In the genomic region with DNA sequence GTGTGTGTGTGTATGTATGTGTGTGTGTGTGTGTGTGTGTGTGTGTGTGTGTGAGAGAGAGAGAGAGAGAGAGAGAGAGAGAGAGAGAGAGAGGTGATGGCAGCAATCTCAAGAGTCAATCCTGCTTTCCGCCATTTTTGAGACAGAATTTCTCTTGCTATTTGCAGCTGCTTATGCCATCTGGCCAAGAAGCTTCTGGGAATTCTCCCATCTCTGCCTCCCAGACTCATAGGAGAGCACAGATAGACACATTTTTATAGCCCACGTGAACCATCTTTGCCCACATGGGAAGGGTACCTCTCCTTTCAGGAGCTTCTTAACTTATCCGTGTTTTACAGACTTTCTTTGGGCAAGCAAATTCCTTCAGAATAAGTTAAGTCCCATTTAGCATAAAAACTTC, we compare ENCODE assay signal across 19 mouse cellular contexts. TPM values are rescaled to one million over a fixed set of nuclear protein-coding genes. Genes with fewer than 3 reads are reported as not detected.
"Had no signal": no experiment of that assay in that cellular context is flagged by ENCODE, and none has a peak within 500 bp of the region (broad histone marks: within the 10 kb centered on the region; RNA-seq: fewer than 3 reads in every experiment).

No protein-coding gene starts in this region.

- H3K4me2 ChIP-seq: limb, embryonic 13.5 days; midbrain, embryonic 12.5 days; neural tube, embryonic 13.5 days had no signal

- H3K4me1 ChIP-seq: midbrain, embryonic 12.5 days; neural tube, embryonic 13.5 days had no signal

- DNase-seq: kidney, adult 11 months; kidney, adult 9 months; kidney, postnatal 36 days; lung, adult 18-20 months; retina, postnatal 1 day; right cerebral cortex, postnatal 4 days; spleen, adult 18-20 months; thymus, adult 18-20 months; thymus, postnatal 14 days had no signal

- H3K27ac ChIP-seq: kidney, postnatal 0 days; limb, embryonic 13.5 days; liver, embryonic 14.5 days; midbrain, embryonic 12.5 days; neural tube, embryonic 13.5 days had no signal

- H3K36me3 ChIP-seq: limb, embryonic 13.5 days; midbrain, embryonic 12.5 days; neural tube, embryonic 13.5 days had no signal

- H3K9ac ChIP-seq: limb, embryonic 13.5 days; liver, embryonic 14.5 days; midbrain, embryonic 12.5 days; neural tube, embryonic 13.5 days had no signal

- H3K9me3 ChIP-seq: limb, embryonic 13.5 days; midbrain, embryonic 12.5 days; neural tube, embryonic 13.5 days had no signal

- H3K4me3 ChIP-seq: limb, embryonic 13.5 days; midbrain, embryonic 12.5 days; neural tube, embryonic 13.5 days had no signal

- ATAC-seq: midbrain, embryonic 16.5 days had no signal

- H3K27me3 ChIP-seq: midbrain, embryonic 12.5 days; neural tube, embryonic 13.5 days had no signal

RNA-seq across cellular contexts. Expression of gene Gm9817, which starts 24.6 kb away (rescaled TPM):
- total RNA-seq: layer of hippocampus, adult 8-10 months; liver, adult 2 months; megakaryocyte-erythroid progenitor cell, adult 5-6 weeks had no signal
- polyA plus RNA-seq: limb, embryonic 13.5 days; liver, adult 2 months; liver, embryonic 14.5 days; lung, embryonic 16.5 days; midbrain, embryonic 12.5 days; midbrain, embryonic 16.5 days; neural tube, embryonic 13.5 days had no signal
